Mouse (Mus musculus): ENCODE measurements around the gene Dnah12.
"Not testable (repeated sequence)": the region's sequence is repeated elsewhere in the genome, so short reads cannot be mapped to it uniquely, and the experiment has no call there.

DNA sequence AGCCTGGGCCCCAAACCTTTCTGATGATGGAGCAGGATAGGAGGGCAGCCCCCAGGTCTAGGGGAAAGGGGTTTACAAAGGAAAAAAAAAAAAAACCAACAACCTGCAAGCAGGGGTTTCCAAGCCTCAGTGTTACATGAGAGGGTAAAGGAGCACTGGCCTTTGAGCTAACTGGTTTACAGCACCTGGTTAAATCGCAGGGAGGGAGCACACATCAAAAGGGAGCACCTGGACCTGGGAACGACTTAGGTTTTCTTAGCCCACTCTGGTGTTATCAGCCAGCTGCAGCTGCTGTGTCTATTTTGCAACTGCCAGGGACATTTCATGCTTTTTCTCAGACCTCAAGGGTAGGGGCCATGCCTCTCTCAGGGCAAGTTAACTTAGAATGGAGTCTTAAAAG is 26.6 kb downstream of the Dnah12 start:
- not testable (repeated sequence) for TF ChIP-seq CTCF (IDR thresholded peaks at IDR 0.05; ENCODE audit: low read depth, low read length); POLR2A (IDR thresholded peaks at IDR 0.05; ENCODE audit: extremely low read depth, insufficient read depth, low read length)
